Mouse (Mus musculus) lung, postnatal 4 days (tissue): ENCODE results near the gene Sept7.
A peak's percentile ranks its signal among the peaks of the same experiment; 100 is the strongest.
"Not testable (repeated sequence)": the region's sequence is repeated elsewhere in the genome, so short reads cannot be mapped to it uniquely, and the experiment has no call there.

Experiments
- DNase-seq, 2 experiments: peaks; one replicate each; pipeline ENCODE4 v3.0.0; 2021

The Sept7 gene

GRCm38 (mm10) chr9:25260411-25260810 lies 8.2 kb downstream of the Sept7 start:
- no peak for DNase-seq

GRCm38 (mm10) chr9:25260979-25261378 lies 8.7 kb downstream of the Sept7 start:
- no peak for DNase-seq

- DNase-seq, result no peak
These were observed 9.8 kb downstream of the Sept7 start for GRCm38 (mm10) chr9:25262087-25262486.

- no peak for DNase-seq
These were observed 13.6 kb downstream of the Sept7 start for GRCm38 (mm10) chr9:25265795-25266194.

GRCm38 (mm10) chr9:25267133-25267532 lies 14.9 kb downstream of the Sept7 start:
- no peak for DNase-seq

GRCm38 (mm10) chr9:25267574-25267973 lies 15.3 kb downstream of the Sept7 start:
- DNase-seq, result no peak

- no peak for DNase-seq
These were observed 19.7 kb downstream of the Sept7 start for GRCm38 (mm10) chr9:25271902-25272301.

GRCm38 (mm10) chr9:25289796-25290195 lies 37.6 kb downstream of the Sept7 start:
- DNase-seq, result no peak

GRCm38 (mm10) chr9:25309505-25310182 lies 57.4 kb downstream of the Sept7 start:
- peak in 1 of 2 experiments; percentile 23 for DNase-seq

GRCm38 (mm10) chr9:25314304-25314703 lies 62.1 kb downstream of the Sept7 start:
- DNase-seq, result no peak

GRCm38 (mm10) chr9:25317827-25318505 lies 65.7 kb downstream of the Sept7 start:
- peak; percentile 68 to 72 for DNase-seq

GRCm38 (mm10) chr9:25319676-25320075 lies 67.4 kb downstream of the Sept7 start:
- DNase-seq, result not testable (repeated sequence)

- no peak for DNase-seq
These were observed 75.6 kb downstream of the Sept7 start for GRCm38 (mm10) chr9:25327727-25328370.

GRCm38 (mm10) chr9:25328946-25329723 lies 76.9 kb downstream of the Sept7 start:
- no peak for DNase-seq

GRCm38 (mm10) chr9:25337436-25338198 lies 85.4 kb downstream of the Sept7 start:
- DNase-seq, result no peak

GRCm38 (mm10) chr9:25340412-25340811 lies 88.2 kb downstream of the Sept7 start:
- no peak for DNase-seq

GRCm38 (mm10) chr9:25353775-25354174 lies 101.5 kb downstream of the Sept7 start:
- DNase-seq, result no peak

- no peak for DNase-seq
These were observed 103.6 kb downstream of the Sept7 start for GRCm38 (mm10) chr9:25355806-25356205.

- no peak for DNase-seq
These were observed 105.3 kb downstream of the Sept7 start for GRCm38 (mm10) chr9:25357589-25357988.

GRCm38 (mm10) chr9:25358018-25358417 lies 105.8 kb downstream of the Sept7 start:
- no peak for DNase-seq
